Mouse (Mus musculus): Measurements from ENCODE around the gene Ptprt. TPM values are rescaled to one million over a fixed set of nuclear protein-coding genes. Genes with fewer than 3 reads are reported as not detected.

Gene Ptprt
- polyA plus RNA-seq, 1 experiment from 2014 or later = 0.48 TPM

DNA sequence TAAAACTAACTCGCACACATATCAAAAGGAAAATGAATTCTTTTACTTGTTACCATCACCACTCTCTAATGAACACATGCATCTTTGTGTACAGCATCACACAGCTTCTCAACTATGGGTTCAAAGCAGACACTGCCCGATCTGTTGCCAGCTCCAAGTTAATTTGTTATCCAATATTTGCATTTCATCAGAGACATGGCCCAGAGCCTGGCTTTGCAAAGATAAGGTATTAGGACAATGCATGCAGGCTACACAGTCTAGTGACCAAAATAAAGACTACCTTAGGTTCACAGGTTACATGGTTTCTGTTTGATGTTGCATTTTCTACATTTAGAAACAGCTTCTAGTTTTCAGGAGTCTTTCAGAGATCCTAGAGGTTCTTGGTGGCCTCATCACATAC lies 719.0 kb downstream of the Ptprt start:
- Histone ChIP-seq H3K9me3 (replicated peaks) (no peaks in the 10 kb centered on the region), H3K27me3 (no peaks in the 10 kb centered on the region), H3K4me3 (replicated peaks) (no peak overlapping the region), H3K27ac (replicated peaks) (peak overlapping the region; percentile 21), H3K9ac (no peak overlapping the region), H3K4me1 (replicated peaks) (no peaks in the 10 kb centered on the region), H3K36me3 (replicated peaks) (no peaks in the 10 kb centered on the region), H3K4me2 (no peak overlapping the region)
- 50% methylated on average over 2 of the region's 2 CpGs for WGBS (ENCODE audit: insufficient replicate concordance)
- ATAC-seq (ENCODE audit: insufficient read depth) = peak; percentile 75

DNA sequence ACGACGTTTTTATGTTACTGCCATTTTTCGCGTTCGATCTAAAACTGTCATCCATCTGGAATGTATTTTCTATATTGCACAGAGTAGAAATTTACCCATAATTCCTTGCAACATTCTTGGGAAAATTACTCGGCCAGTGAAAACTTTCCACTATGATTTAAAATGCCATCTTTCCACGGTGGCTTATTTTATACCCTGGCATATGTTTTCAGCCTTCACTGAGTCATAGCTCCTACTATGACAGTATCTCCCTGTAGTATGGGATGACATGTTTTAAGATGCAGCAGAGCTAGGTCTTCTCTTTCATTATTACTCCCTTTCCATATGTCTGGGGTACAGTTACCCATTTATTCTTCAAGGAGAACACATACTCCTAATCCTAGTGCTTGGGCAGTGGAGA lies 753.7 kb downstream of the Ptprt start:
- Histone ChIP-seq H3K27ac (replicated peaks) (no peak overlapping the region), H3K4me2 (no peak overlapping the region), H3K9me3 (replicated peaks) (no peaks in the 10 kb centered on the region), H3K9ac (no peak overlapping the region), H3K27me3 (no peaks in the 10 kb centered on the region), H3K4me1 (replicated peaks) (no peaks in the 10 kb centered on the region), H3K4me3 (replicated peaks) (no peak overlapping the region), H3K36me3 (replicated peaks) (no peaks in the 10 kb centered on the region)
- WGBS (ENCODE audit: insufficient replicate concordance) = 66% methylated on average over 7 of the region's 7 CpGs
- no peak for ATAC-seq (ENCODE audit: insufficient read depth)

DNA sequence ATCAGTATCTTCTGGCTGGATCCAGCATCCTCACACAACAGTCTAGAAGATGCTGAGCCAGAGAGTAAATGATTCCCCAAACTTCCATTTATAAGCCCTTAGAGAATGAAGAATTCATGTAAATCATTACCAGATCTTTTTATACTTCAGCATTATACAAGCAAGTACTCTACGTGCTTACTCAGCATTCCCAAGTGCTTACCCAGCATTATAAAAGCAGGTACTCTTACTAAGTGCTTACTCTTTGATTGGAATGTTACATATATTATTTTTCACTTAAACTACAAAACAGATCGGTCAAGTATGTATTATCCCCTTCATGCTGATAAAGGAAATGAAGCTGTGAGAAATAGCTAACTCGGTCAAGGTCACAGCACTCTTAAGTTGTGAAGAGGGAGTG lies 758.8 kb downstream of the Ptprt start:
- H3K4me3 ChIP-seq (replicated peaks) = no peak overlapping the region
- H3K4me2 ChIP-seq = no peak overlapping the region
- WGBS (ENCODE audit: insufficient replicate concordance) = 61% methylated on average over 3 of the region's 3 CpGs
- no peaks in the 10 kb centered on the region for H3K4me1 ChIP-seq (replicated peaks)
- H3K27me3 ChIP-seq = no peaks in the 10 kb centered on the region
- H3K36me3 ChIP-seq (replicated peaks) = no peaks in the 10 kb centered on the region
- ATAC-seq (ENCODE audit: insufficient read depth) = no peak
- H3K9ac ChIP-seq = no peak overlapping the region
- no peaks in the 10 kb centered on the region for H3K9me3 ChIP-seq (replicated peaks)
- no peak overlapping the region for H3K27ac ChIP-seq (replicated peaks)

DNA sequence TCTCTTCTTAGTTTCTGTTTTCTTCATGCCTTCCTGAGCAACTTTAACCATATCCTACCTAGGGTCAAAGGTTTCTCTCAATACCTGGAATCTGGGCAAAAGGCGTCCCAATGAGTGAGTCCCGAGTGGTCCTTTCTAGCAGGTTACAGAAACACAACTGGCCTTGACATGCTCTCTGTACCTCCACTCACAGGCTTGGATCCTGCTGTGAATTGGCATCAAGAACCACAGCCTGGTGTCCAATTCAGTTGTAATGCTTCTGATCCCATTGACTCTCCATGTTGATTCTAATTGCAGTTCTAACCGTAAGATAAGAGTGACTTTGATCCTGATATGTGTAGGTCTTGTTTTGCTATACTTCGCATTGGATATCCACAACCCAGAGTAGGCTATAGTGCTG lies 776.5 kb downstream of the Ptprt start:
- no peaks in the 10 kb centered on the region for H3K36me3 ChIP-seq (replicated peaks)
- ATAC-seq (ENCODE audit: insufficient read depth) = no peak
- H3K27ac ChIP-seq (replicated peaks) = no peak overlapping the region
- WGBS (ENCODE audit: insufficient replicate concordance) = 62% methylated on average over 4 of the region's 4 CpGs
- H3K27me3 ChIP-seq = no peaks in the 10 kb centered on the region
- no peak overlapping the region for H3K4me3 ChIP-seq (replicated peaks)
- no peaks in the 10 kb centered on the region for H3K4me1 ChIP-seq (replicated peaks)
- H3K9ac ChIP-seq = no peak overlapping the region
- H3K4me2 ChIP-seq = no peak overlapping the region
- no peaks in the 10 kb centered on the region for H3K9me3 ChIP-seq (replicated peaks)

DNA sequence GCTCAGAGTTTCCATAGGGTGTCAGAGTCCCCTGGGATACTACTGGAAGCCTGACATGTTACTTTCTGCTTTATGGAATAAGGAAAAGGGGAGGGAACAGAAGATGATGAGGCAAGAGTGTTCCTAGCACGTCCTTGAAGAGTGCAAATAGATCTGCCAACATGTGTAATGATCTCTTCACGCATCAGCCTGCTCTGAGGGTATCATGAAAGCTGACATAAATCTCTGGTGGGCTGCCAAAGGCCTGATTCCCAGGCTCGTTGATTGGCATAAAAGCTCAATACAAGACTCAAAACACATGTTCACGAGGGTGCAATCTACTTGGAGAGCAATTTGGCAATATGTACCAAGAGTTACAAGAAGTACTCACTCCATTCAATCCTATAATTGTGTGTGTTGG lies 778.4 kb downstream of the Ptprt start:
- Histone ChIP-seq H3K4me2 (no peak overlapping the region), H3K4me3 (replicated peaks) (no peak overlapping the region), H3K36me3 (replicated peaks) (no peaks in the 10 kb centered on the region), H3K9me3 (replicated peaks) (no peaks in the 10 kb centered on the region), H3K27me3 (no peaks in the 10 kb centered on the region), H3K27ac (replicated peaks) (no peak overlapping the region), H3K4me1 (replicated peaks) (no peaks in the 10 kb centered on the region), H3K9ac (no peak overlapping the region)
- ATAC-seq (ENCODE audit: insufficient read depth) = no peak
- WGBS (ENCODE audit: insufficient replicate concordance) = 39% methylated on average over 4 of the region's 4 CpGs

DNA sequence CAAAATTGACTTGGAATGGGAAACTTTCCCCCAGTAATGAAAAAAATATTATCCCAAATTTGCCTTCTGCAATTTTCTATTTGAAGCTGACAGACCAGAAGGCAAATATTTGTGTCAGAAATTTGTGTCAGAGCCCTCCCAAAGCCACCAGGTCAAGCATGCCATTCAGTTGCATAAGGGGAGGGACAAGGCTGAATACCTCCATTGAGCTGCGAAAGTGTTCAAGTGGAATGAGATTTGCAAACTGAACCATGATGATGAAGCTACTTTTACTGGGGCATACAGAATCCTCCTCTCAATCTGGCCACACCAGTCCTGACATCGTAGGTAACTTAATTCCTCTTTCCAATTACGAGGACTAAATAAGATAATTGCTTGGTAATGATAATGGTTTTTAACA lies 780.0 kb downstream of the Ptprt start:
- H3K9ac ChIP-seq = no peak overlapping the region
- H3K36me3 ChIP-seq (replicated peaks) = no peaks in the 10 kb centered on the region
- no peak overlapping the region for H3K27ac ChIP-seq (replicated peaks)
- H3K4me3 ChIP-seq (replicated peaks) = no peak overlapping the region
- 67% methylated on average over 3 of the region's 3 CpGs for WGBS (ENCODE audit: insufficient replicate concordance)
- no peak for ATAC-seq (ENCODE audit: insufficient read depth)
- no peaks in the 10 kb centered on the region for H3K9me3 ChIP-seq (replicated peaks)
- no peak overlapping the region for H3K4me2 ChIP-seq
- H3K4me1 ChIP-seq (replicated peaks) = no peaks in the 10 kb centered on the region
- H3K27me3 ChIP-seq = no peaks in the 10 kb centered on the region

DNA sequence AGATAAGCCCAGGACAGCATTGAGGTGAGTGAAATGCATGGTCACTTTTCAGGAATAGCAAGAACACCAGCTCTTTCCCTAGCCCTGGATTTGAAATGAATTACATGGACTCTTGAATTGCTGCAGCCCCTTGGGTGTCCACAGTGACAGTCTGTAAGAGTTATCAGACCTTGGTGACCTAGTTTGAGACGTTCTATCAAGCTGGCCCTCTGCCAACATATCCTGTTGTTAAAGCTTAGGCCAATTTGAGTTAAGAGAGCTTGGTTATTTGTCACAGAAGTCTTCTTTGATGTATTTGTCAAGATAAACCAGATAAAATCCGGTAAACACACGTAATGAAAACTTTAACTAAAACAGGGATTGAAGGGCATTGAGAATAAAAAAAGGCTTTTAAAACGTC lies 795.7 kb downstream of the Ptprt start:
- H3K36me3 ChIP-seq (replicated peaks) = no peaks in the 10 kb centered on the region
- no peak for ATAC-seq (ENCODE audit: insufficient read depth)
- 35% methylated on average over 4 of the region's 4 CpGs for WGBS (ENCODE audit: insufficient replicate concordance)

DNA sequence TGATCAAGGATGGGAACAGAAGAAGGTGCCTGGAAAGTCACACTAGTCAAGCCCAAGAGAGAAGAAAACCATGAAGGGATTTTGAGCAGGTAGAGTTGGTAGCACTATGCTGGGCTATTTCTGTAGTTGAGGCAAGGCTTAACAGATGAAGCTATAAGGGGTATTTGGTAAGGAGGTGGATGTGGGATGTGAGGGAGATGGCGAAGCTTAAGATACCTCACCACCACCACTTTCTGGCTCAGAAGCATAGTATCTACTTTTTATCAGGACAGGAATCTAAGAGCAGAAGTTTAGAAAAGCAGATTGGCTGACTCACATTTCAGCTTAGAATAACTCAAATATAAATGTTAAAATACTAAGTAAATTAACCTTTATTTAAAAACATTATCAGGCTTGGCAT lies 802.1 kb downstream of the Ptprt start:
- H3K36me3 ChIP-seq (replicated peaks) = no peaks in the 10 kb centered on the region
- H3K4me3 ChIP-seq (replicated peaks) = no peak overlapping the region
- 54% methylated on average over 1 of the region's 1 CpGs for WGBS (ENCODE audit: insufficient replicate concordance)
- H3K4me2 ChIP-seq = no peak overlapping the region
- H3K27me3 ChIP-seq = no peaks in the 10 kb centered on the region
- no peak overlapping the region for H3K27ac ChIP-seq (replicated peaks)
- no peaks in the 10 kb centered on the region for H3K4me1 ChIP-seq (replicated peaks)
- ATAC-seq (ENCODE audit: insufficient read depth) = no peak
- H3K9me3 ChIP-seq (replicated peaks) = no peaks in the 10 kb centered on the region
- H3K9ac ChIP-seq = no peak overlapping the region

More for the DNA sequence above, 795.7 kb downstream of the Ptprt start:
- H3K9ac ChIP-seq = no peak overlapping the region
- no peaks in the 10 kb centered on the region for H3K9me3 ChIP-seq (replicated peaks)
- no peaks in the 10 kb centered on the region for H3K4me1 ChIP-seq (replicated peaks)
- H3K4me2 ChIP-seq = no peak overlapping the region
- no peaks in the 10 kb centered on the region for H3K27me3 ChIP-seq
- no peak overlapping the region for H3K4me3 ChIP-seq (replicated peaks)
- H3K27ac ChIP-seq (replicated peaks) = no peak overlapping the region

DNA sequence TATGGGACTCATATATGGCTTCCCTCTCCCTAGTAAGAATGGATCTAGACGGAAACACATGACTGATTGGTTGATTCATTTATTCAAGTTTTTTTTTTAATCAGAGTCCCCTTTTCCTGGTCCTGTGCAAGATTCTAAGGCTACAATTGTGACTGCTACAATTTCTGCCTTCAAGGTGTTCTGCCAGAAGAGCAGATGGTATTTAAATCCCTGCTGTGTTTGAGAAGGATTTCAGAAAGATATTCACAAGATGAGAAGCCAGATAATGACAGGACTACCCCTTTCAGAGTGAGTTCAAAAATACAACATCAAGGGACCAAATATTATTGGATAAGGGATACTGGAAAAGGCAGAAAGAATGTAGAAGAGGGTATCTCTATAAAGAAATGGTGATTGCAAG lies 802.6 kb downstream of the Ptprt start:
- Histone ChIP-seq H3K9ac (no peak overlapping the region), H3K27ac (replicated peaks) (no peak overlapping the region), H3K36me3 (replicated peaks) (no peaks in the 10 kb centered on the region), H3K4me2 (no peak overlapping the region), H3K4me3 (replicated peaks) (no peak overlapping the region), H3K27me3 (no peaks in the 10 kb centered on the region), H3K4me1 (replicated peaks) (no peaks in the 10 kb centered on the region), H3K9me3 (replicated peaks) (no peaks in the 10 kb centered on the region)
- 70% methylated on average over 1 of the region's 1 CpGs for WGBS (ENCODE audit: insufficient replicate concordance)
- no peak for ATAC-seq (ENCODE audit: insufficient read depth)

DNA sequence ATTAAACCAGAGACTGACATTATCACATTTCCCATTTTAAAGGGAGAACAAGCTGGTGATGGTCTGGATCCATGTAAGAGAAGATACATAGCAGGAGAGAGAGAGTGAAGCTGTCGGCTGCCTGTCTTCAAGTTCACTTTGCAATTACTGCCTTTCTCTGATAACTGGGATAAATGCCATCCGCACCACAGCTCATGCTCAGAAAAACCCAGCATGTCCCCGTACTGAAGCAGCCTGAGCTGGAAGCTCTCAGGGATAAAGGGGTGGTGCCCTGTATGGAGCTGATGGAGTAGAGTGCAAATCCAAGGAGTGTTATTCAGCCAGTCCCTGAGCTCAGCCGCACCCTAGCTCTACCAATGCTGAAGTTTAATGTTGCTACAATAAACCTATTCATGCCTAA lies 825.9 kb downstream of the Ptprt start:
- no peaks in the 10 kb centered on the region for H3K9me3 ChIP-seq (replicated peaks)
- no peaks in the 10 kb centered on the region for H3K36me3 ChIP-seq (replicated peaks)
- H3K27ac ChIP-seq (replicated peaks) = no peak overlapping the region
- no peak overlapping the region for H3K4me3 ChIP-seq (replicated peaks)
- no peak overlapping the region for H3K4me2 ChIP-seq
- no peak overlapping the region for H3K9ac ChIP-seq
- no peaks in the 10 kb centered on the region for H3K4me1 ChIP-seq (replicated peaks)
- H3K27me3 ChIP-seq = no peaks in the 10 kb centered on the region
- WGBS (ENCODE audit: insufficient replicate concordance) = 59% methylated on average over 4 of the region's 4 CpGs
- no peak for ATAC-seq (ENCODE audit: insufficient read depth)

DNA sequence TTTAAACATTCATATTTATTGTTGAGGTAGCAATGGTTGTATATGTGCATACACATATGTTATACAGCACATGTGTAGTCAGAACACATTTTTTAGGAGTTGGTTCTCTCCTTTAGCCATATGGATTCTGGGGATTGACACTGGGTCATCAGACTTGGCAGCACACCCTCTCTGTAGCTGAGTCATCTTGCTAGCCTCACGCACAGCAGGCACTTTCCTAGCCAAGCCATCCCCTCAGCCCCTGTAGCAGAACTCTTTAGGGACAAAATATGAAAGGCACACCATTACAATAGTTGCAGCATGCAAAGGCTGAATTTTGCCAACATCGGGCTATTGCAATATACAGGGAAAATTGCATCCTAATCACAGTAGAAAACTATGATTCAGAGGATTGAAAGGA lies 827.1 kb downstream of the Ptprt start:
- Histone ChIP-seq H3K4me3 (replicated peaks) (no peak overlapping the region), H3K36me3 (replicated peaks) (no peaks in the 10 kb centered on the region), H3K27ac (replicated peaks) (no peak overlapping the region), H3K9ac (no peak overlapping the region), H3K27me3 (no peaks in the 10 kb centered on the region), H3K4me1 (replicated peaks) (no peaks in the 10 kb centered on the region), H3K4me2 (no peak overlapping the region), H3K9me3 (replicated peaks) (no peaks in the 10 kb centered on the region)
- ATAC-seq (ENCODE audit: insufficient read depth) = no peak
- 61% methylated on average over 2 of the region's 2 CpGs for WGBS (ENCODE audit: insufficient replicate concordance)

DNA sequence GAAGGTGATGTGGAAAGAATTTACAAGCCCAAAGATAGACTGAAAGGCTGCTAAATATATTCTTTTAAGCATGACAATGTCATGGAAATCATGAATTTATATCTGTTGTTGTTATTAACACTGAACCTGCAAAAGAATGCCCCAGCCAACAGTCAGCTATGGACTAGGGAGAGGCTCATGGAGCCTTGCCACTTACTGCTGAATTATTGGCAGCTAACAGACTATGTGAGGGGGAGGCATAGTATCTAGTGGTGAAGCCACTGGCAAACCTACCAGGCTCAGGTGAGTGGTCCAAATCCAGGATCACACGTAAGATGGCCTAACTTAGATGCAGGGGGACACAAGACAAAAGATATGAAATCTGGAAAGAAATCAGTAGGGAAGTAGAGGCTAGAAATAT lies 847.6 kb downstream of the Ptprt start:
- WGBS (ENCODE audit: insufficient replicate concordance) = 29% methylated on average over 1 of the region's 1 CpGs

More for the DNA sequence above, 847.6 kb downstream of the Ptprt start:
- H3K27ac ChIP-seq (replicated peaks) = no peak overlapping the region
- H3K4me2 ChIP-seq = no peak overlapping the region
- H3K36me3 ChIP-seq (replicated peaks) = no peaks in the 10 kb centered on the region
- H3K9ac ChIP-seq = no peak overlapping the region
- no peak overlapping the region for H3K4me3 ChIP-seq (replicated peaks)
- ATAC-seq (ENCODE audit: insufficient read depth) = no peak
- H3K4me1 ChIP-seq (replicated peaks) = no peaks in the 10 kb centered on the region
- no peaks in the 10 kb centered on the region for H3K27me3 ChIP-seq
- no peaks in the 10 kb centered on the region for H3K9me3 ChIP-seq (replicated peaks)

Measured in liver, embryonic 15.5 days (tissue).